Mouse (Mus musculus) liver, postnatal 0 days (tissue): ENCODE measurements around the gene Tmem52.

Source experiments
- CTCF ChIP-seq: sonication (generic); IDR thresholded peaks from 2 replicates; pipeline ENCODE4 v1.5.1; 2016; ENCODE audit warnings: antibody characterized with exemption, low read depth
- EP300 ChIP-seq: IDR thresholded peaks from 2 replicates; pipeline ENCODE4 v1.6.1; 2016; ENCODE audit warnings: antibody characterized with exemption, low read depth, mild to moderate bottlenecking

- TF ChIP-seq CTCF, result no peak
- no peak for TF ChIP-seq EP300
These were observed 48.8 kb upstream of the Tmem52 start for GRCm38 (mm10) chr4:155420137-155420536.
